Mouse (Mus musculus): ENCODE results near the gene Ndufaf8. TPM values are rescaled to one million over a fixed set of nuclear protein-coding genes. Genes with fewer than 3 reads are reported as not detected.

The Ndufaf8 gene
- polyA plus RNA-seq, 1 experiment from 2014 or later = 102 TPM

DNA sequence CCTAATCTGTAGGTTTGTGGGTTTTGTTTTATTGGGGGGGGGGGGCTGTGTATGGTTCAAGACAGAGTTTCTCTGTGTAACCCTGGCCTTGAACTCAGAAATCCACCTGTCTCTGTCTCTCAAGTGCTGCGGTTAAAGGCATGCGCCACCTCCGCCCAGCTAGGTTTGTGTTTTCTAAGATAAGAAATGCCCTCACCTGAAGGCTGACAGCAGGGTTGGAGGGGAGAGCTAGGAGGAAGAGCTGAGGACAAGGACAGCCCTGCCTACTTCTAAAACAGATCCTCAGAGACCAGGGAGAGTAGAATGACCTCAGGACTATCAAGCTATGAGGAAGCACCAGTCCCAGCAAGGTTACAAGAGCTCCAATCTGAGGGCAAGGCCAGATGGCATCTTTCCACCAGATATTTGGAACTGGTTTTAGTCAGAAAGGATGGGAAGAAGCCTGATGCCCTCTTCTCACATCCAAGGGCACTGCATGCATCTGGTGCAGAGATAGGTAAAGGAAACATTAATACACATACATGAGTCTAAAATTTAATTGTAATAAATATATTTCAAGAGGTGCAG, 4.8 kb downstream of the Ndufaf8 start:
- no peak overlapping the region for H3K4me2 ChIP-seq
- DNase-seq (ENCODE audit: low spot score) (no peak), ATAC-seq (replicated peaks; ENCODE audit: low FRiP score) (no peak)
- 76% methylated on average over 3 of the region's 3 CpGs for WGBS
- no peaks in the 10 kb centered on the region for H3K9me3 ChIP-seq (ENCODE audit: control insufficient read depth, low read length)
- no peak overlapping the region; the same call in 1 of the 2 replicates for H3K9ac ChIP-seq (ENCODE audit: low read depth, low read length)
- H3K4me3 ChIP-seq (ENCODE audit: low read depth, low read length) = no peak overlapping the region
- H3K27me3 ChIP-seq (replicated peaks; ENCODE audit: control insufficient read depth, insufficient read depth, low read length) = no peaks in the 10 kb centered on the region
- H3K36me3 ChIP-seq (ENCODE audit: control insufficient read depth, insufficient read depth, low read length) = peaks cover 36% of the 10 kb centered on the region
- H3K4me1 ChIP-seq (replicated peaks; ENCODE audit: control insufficient read depth, insufficient read depth, low read length) = peaks cover 14% of the 10 kb centered on the region
- no peak overlapping the region for H3K27ac ChIP-seq (ENCODE audit: low read depth, low read length)

DNA sequence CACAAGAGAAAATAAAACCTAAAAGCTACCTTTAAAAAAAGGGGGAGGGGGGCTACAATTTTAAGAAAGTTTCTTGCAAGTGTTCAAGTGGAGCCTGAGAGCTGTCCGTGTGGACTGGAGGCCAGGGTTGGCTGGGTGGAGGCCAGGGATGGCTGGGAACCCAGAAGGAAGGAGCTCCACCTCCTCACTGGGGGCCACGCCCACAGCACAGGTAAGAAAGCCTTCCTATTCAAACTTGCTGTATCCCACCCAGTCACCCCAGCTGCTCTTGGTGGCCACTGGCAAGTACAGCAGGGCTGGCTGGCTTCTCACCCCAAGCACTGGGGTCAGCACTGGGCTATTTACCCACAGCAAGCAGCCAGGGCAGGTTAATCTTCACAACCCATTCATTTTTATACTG, 8.3 kb downstream of the Ndufaf8 start:
- H3K4me2 ChIP-seq = no peak overlapping the region
- peaks cover 4% of the 10 kb centered on the region; the same call in 1 of the 2 replicates for H3K4me1 ChIP-seq (replicated peaks; ENCODE audit: control insufficient read depth, insufficient read depth, low read length)
- no peak overlapping the region for H3K27ac ChIP-seq (ENCODE audit: low read depth, low read length)
- peaks cover 47% of the 10 kb centered on the region for H3K36me3 ChIP-seq (ENCODE audit: control insufficient read depth, insufficient read depth, low read length)
- 80% methylated on average over 2 of the region's 2 CpGs for WGBS
- H3K4me3 ChIP-seq (ENCODE audit: low read depth, low read length) = no peak overlapping the region
- H3K9me3 ChIP-seq (ENCODE audit: control insufficient read depth, low read length) = no peaks in the 10 kb centered on the region
- ATAC-seq (replicated peaks; ENCODE audit: low FRiP score) (no peak), DNase-seq (ENCODE audit: low spot score) (no peak)
- no peak overlapping the region for H3K9ac ChIP-seq (ENCODE audit: low read depth, low read length)
- H3K27me3 ChIP-seq (replicated peaks; ENCODE audit: control insufficient read depth, insufficient read depth, low read length) = no peaks in the 10 kb centered on the region

DNA sequence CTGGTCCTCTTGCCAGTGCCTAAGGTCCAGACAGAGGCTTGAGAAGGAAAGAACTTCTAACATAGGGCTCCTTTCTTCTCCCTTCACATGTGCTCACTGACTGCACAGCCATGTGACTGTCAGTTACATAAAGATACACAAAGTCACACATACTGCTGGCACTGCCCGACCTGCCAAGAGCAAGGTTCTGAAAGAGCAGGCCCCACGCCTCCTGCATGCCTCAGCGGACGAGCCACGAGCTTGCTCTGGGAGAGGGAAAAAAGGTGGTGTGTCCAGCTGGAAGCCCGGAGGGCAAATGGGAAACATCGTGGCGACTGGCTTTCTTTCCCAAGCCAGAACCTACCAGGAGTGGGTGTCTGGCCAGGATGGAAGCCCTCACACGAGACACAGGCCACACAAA, 9.1 kb downstream of the Ndufaf8 start:
- H3K4me3 ChIP-seq (ENCODE audit: low read depth, low read length) = no peak overlapping the region
- no peak for DNase-seq (ENCODE audit: low spot score)
- H3K27me3 ChIP-seq (replicated peaks; ENCODE audit: control insufficient read depth, insufficient read depth, low read length) = no peaks in the 10 kb centered on the region
- no peak for ATAC-seq (replicated peaks; ENCODE audit: low FRiP score)
- H3K4me1 ChIP-seq (replicated peaks; ENCODE audit: control insufficient read depth, insufficient read depth, low read length) = peaks cover 4% of the 10 kb centered on the region; the same call in 1 of the 2 replicates
- H3K4me2 ChIP-seq = no peak overlapping the region
- no peaks in the 10 kb centered on the region for H3K9me3 ChIP-seq (ENCODE audit: control insufficient read depth, low read length)
- 92% methylated on average over 9 of the region's 9 CpGs for WGBS
- H3K36me3 ChIP-seq (ENCODE audit: control insufficient read depth, insufficient read depth, low read length) = peaks cover 50% of the 10 kb centered on the region
- no peak overlapping the region for H3K9ac ChIP-seq (ENCODE audit: low read depth, low read length)
- no peak overlapping the region for H3K27ac ChIP-seq (ENCODE audit: low read depth, low read length)

DNA sequence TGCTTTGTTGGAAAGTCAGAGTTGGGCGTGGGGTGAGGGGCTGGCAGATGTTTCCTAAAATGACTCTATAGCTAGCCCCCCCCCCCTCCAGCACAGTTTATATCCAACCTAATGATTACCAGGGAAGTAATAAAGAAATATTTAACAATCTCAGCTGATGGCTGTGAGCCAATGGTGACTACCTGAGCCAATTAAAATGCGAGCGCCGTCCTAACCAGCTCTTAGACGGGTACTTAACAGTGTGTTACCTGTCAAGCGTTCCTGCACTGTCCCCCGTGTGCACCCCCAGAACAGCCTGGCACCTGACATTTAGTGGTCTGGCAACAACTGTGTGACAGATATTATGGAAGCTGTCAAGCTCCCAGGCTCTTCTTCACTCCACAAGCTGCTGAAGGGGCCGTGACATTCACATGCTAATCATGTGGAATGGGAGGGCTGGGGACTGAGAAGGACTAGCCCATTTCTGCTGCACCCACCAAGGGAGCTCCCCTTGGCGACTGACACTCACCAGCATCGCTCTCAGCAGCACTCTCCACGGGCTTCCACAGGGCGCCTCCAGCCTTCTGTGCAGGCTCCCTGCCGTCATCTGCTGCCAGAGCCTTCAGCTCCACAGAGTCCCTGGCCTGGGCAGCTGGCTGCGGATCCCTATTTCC, 11.0 kb downstream of the Ndufaf8 start:
- no peak for ATAC-seq (replicated peaks; ENCODE audit: low FRiP score)
- 85% methylated on average over 14 of the region's 14 CpGs for WGBS
- Histone ChIP-seq H3K36me3 (ENCODE audit: control insufficient read depth, insufficient read depth, low read length) (peaks cover 53% of the 10 kb centered on the region), H3K27me3 (replicated peaks; ENCODE audit: control insufficient read depth, insufficient read depth, low read length) (no peaks in the 10 kb centered on the region), H3K4me2 (no peak overlapping the region), H3K9ac (ENCODE audit: low read depth, low read length) (no peak overlapping the region), H3K4me1 (replicated peaks; ENCODE audit: control insufficient read depth, insufficient read depth, low read length) (no peaks in the 10 kb centered on the region), H3K9me3 (ENCODE audit: control insufficient read depth, low read length) (no peaks in the 10 kb centered on the region), H3K4me3 (ENCODE audit: low read depth, low read length) (no peak overlapping the region), H3K27ac (ENCODE audit: low read depth, low read length) (no peak overlapping the region)
- DNase-seq (ENCODE audit: low spot score) = no peak

DNA sequence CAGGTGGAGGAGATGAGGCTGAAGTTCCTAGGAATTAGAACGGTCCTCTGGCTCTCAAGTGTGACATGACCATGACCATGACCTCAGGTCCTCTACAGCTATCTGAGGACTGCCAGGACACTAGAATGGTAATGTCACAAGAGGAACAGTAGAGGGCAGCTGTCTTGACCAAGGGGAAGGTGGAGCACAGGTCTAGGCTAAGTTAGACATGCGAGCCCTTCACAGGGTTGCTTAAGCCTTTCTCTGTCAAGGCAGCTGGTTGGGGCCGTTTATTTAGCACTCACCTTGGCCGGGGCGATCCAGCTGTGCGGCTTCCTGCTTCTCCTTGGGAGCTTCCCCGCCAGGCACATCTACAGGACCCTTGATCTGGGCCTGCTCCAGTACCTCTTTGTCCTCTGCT, 11.8 kb downstream of the Ndufaf8 start:
- WGBS = 83% methylated on average over 7 of the region's 7 CpGs
- Histone ChIP-seq H3K9ac (ENCODE audit: low read depth, low read length) (no peak overlapping the region), H3K27ac (ENCODE audit: low read depth, low read length) (no peak overlapping the region), H3K4me3 (ENCODE audit: low read depth, low read length) (no peak overlapping the region), H3K27me3 (replicated peaks; ENCODE audit: control insufficient read depth, insufficient read depth, low read length) (no peaks in the 10 kb centered on the region), H3K9me3 (ENCODE audit: control insufficient read depth, low read length) (no peaks in the 10 kb centered on the region), H3K4me2 (no peak overlapping the region), H3K36me3 (ENCODE audit: control insufficient read depth, insufficient read depth, low read length) (peaks cover 50% of the 10 kb centered on the region), H3K4me1 (replicated peaks; ENCODE audit: control insufficient read depth, insufficient read depth, low read length) (no peaks in the 10 kb centered on the region)
- ATAC-seq (replicated peaks; ENCODE audit: low FRiP score) = no peak
- no peak for DNase-seq (ENCODE audit: low spot score)

DNA sequence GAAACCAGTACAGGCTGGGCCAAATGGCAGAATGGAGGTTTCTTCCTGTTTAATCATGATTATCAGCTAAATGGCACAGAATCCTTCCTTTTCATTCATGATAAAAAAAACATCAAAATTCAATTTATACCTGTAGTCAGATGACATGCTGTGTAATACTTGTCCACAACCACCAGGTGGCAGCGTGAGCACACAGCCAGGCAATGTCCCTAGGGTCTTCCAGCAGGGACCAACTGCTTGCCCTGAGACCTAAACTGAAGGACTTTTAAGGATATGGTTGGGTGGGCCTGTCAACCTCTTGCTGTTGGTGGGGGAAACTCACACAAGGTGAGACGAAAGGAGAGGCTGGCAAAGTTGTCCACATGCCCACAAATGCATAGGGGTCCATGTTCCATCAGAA, 12.3 kb downstream of the Ndufaf8 start:
- Histone ChIP-seq H3K4me1 (replicated peaks; ENCODE audit: control insufficient read depth, insufficient read depth, low read length) (no peaks in the 10 kb centered on the region), H3K27ac (ENCODE audit: low read depth, low read length) (no peak overlapping the region), H3K9ac (ENCODE audit: low read depth, low read length) (no peak overlapping the region), H3K36me3 (ENCODE audit: control insufficient read depth, insufficient read depth, low read length) (peaks cover 48% of the 10 kb centered on the region), H3K27me3 (replicated peaks; ENCODE audit: control insufficient read depth, insufficient read depth, low read length) (no peaks in the 10 kb centered on the region), H3K9me3 (ENCODE audit: control insufficient read depth, low read length) (no peaks in the 10 kb centered on the region), H3K4me3 (ENCODE audit: low read depth, low read length) (no peak overlapping the region), H3K4me2 (no peak overlapping the region)
- DNase-seq (ENCODE audit: low spot score) = peak; percentile 55
- no peak for ATAC-seq (replicated peaks; ENCODE audit: low FRiP score)
- 10% methylated on average over 2 of the region's 2 CpGs for WGBS

DNA sequence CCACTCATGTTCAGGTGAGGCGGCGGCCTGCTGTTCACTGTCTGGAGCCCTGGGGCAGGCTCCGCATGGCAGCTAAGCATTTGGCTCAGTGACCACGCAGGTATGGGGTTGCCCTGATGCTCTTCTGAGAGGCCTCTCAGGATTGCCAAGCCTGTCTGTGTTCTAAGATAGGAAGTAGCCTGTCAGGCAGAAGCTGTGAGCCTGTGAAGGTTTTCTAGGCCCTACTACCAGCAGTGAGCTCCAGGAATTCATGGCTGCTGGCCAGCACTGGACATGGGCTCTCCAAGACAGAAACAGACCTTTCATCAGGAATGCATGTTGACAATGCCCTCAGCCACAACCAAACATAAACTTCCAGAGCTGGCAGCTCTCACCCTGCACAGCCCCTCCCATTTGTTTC, 13.4 kb downstream of the Ndufaf8 start:
- Histone ChIP-seq H3K9me3 (ENCODE audit: control insufficient read depth, low read length) (no peaks in the 10 kb centered on the region), H3K9ac (ENCODE audit: low read depth, low read length) (no peak overlapping the region), H3K36me3 (ENCODE audit: control insufficient read depth, insufficient read depth, low read length) (peaks cover 42% of the 10 kb centered on the region), H3K4me3 (ENCODE audit: low read depth, low read length) (no peak overlapping the region), H3K4me2 (no peak overlapping the region), H3K4me1 (replicated peaks; ENCODE audit: control insufficient read depth, insufficient read depth, low read length) (no peaks in the 10 kb centered on the region), H3K27me3 (replicated peaks; ENCODE audit: control insufficient read depth, insufficient read depth, low read length) (no peaks in the 10 kb centered on the region), H3K27ac (ENCODE audit: low read depth, low read length) (no peak overlapping the region)
- DNase-seq (ENCODE audit: low spot score) (no peak), ATAC-seq (replicated peaks; ENCODE audit: low FRiP score) (no peak)
- WGBS = 95% methylated on average over 4 of the region's 4 CpGs

DNA sequence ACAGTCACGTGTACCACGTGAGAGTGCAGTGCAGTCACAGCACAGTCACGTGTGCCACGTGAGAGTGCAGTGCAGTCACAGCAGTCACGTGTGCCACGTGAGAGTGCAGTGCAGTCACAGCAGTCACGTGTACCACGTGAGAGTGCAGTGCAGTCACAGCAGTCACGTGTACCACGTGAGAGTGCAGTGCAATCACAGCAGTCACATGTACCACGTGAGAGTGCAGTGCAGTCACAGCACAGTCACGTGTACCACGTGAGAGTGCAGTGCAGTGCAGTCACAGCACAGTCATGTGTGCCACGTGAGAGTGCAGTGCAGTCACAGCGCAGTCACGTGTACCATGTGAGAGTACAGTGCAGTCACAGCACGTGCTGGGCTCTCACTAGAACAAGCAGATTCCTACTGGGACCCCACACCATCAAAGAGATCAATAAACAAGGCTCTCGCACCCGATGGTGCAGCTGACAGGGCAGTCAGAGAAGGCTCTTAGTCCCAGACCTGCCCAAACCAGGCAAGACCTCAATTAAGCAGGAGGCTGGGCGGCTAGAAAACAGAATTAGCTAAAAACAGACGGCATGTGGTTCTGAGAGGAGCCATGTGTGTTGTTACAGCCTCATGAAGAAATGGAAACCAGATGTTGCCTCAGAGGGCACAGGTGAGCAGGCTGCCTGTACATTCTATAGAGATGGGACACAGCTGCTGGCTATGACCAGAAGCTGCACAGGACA, 15.9 kb downstream of the Ndufaf8 start:
- ATAC-seq (replicated peaks; ENCODE audit: low FRiP score) = no peak
- peaks cover 26% of the 10 kb centered on the region for H3K36me3 ChIP-seq (ENCODE audit: control insufficient read depth, insufficient read depth, low read length)
- 90% methylated on average over 21 of the region's 21 CpGs for WGBS

DNA sequence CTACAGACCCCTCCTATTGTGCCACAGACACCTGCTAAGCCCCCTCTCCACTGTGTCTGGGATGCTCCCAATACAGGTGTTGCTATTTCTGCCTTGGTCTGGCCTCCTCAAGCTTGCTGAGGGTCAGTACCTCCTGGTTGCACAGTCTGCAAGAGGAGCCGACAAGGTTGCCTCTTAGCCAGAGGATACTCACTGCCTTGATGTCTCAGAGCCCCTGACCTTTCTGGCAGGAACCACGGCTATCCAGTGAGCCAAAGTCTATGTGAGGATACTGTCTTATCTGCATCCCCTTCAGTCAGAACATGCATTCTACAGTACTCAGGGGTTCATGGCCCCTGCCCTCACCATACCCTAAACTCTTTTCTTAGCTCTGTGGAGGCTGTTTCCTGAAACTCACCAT, 18.9 kb downstream of the Ndufaf8 start:
- H3K9ac ChIP-seq (ENCODE audit: low read depth, low read length) = no peak overlapping the region
- 80% methylated on average over 2 of the region's 2 CpGs for WGBS
- DNase-seq (ENCODE audit: low spot score) (no peak), ATAC-seq (replicated peaks; ENCODE audit: low FRiP score) (no peak)
- no peaks in the 10 kb centered on the region for H3K9me3 ChIP-seq (ENCODE audit: control insufficient read depth, low read length)
- no peaks in the 10 kb centered on the region for H3K4me1 ChIP-seq (replicated peaks; ENCODE audit: control insufficient read depth, insufficient read depth, low read length)
- H3K4me2 ChIP-seq = no peak overlapping the region
- H3K36me3 ChIP-seq (ENCODE audit: control insufficient read depth, insufficient read depth, low read length) = peaks cover 16% of the 10 kb centered on the region
- no peak overlapping the region for H3K4me3 ChIP-seq (ENCODE audit: low read depth, low read length)
- no peak overlapping the region for H3K27ac ChIP-seq (ENCODE audit: low read depth, low read length)
- H3K27me3 ChIP-seq (replicated peaks; ENCODE audit: control insufficient read depth, insufficient read depth, low read length) = no peaks in the 10 kb centered on the region

More for the DNA sequence above, 15.9 kb downstream of the Ndufaf8 start:
- Histone ChIP-seq H3K27ac (ENCODE audit: low read depth, low read length) (no peak overlapping the region), H3K4me3 (ENCODE audit: low read depth, low read length) (no peak overlapping the region), H3K9me3 (ENCODE audit: control insufficient read depth, low read length) (no peaks in the 10 kb centered on the region), H3K27me3 (replicated peaks; ENCODE audit: control insufficient read depth, insufficient read depth, low read length) (no peaks in the 10 kb centered on the region), H3K4me1 (replicated peaks; ENCODE audit: control insufficient read depth, insufficient read depth, low read length) (no peaks in the 10 kb centered on the region), H3K4me2 (no peak overlapping the region), H3K9ac (ENCODE audit: low read depth, low read length) (no peak overlapping the region)
- no peak for DNase-seq (ENCODE audit: low spot score)
